Mouse (Mus musculus): Measurements from ENCODE around the gene Mbnl1.

Gene Mbnl1

DNA sequence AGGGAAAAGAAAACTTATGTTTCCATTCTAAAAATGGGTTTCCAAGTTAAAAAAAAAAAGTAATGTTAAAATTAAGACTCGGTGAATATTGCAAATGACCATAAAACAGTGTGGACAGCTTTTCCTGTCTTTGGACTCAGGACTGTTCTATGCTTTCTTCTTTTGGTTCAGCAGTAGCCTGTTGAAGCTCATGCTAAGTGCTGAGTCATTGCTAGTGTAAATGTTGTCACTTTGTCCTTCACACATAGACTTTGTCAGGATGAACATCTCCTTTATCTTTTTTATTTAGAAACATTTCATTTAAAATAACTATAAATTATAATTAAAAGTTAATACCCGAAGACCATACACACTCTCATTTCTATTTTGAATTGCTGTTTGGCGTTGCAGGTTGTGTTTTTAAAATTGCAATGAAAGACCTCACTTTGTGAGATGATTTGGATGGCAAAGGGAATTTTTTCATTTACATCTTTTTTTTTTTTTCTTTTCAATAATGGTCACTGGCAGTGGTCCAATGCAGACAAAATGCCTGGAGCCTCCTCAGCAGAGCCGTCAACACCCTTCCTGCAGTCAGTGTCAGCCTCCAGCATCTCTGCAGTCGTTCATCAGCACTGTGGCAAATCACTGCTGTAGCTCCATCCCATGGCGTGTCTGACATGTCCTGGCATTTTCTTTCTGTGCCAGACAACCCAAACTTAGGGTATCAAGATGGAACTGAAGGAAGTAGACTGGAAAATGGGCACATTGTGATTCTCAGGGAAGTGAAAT is 96.4 kb downstream of the Mbnl1 start:
- no peak for DNase-seq (ENCODE audit: low spot score)

DNA sequence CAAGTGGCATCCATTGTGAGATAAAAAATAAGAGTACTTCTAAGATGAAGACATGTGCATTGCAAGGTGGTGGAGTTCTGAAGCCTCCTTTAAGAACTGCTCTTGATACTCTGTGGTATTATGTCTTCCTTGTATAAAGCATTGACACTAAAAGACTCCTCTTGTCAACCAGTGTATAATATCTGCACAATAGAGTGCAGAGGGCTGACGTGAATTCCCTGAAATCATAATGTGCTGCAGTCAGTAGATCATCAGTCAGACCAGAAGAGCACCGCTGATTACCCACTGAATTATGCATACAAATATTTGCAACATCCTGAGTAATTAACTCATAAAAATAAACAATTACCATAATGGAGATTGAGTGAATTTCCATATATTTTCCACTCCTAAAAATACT is 97.2 kb downstream of the Mbnl1 start:
- DNase-seq (ENCODE audit: low spot score) = no peak

DNA sequence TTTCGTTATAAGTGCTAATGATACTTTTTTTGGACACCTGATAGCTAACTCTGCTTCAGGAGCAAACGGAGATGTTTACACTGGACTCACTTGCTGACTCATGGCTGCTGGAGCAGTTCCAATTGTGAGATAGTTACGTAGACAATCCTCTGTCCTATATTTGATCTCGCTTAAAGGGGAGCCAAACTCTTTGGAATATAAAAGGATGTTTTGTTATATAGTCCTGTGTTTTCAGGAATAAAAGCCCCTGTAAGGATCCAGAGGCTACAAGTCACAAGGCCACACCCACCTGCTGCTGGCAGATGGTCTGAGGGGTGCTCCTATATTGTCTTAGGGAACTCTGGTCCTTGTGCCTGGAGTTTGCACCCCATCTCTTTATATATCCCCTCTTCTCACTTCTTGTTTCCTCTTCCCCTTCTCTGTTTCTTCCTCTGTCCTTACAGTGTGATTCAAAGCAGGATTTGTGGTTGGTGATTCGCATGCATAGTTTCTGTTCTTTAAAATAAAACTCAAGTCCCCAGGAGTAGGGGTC is 97.9 kb downstream of the Mbnl1 start:
- peak; percentile 90 for DNase-seq (ENCODE audit: low spot score)

DNA sequence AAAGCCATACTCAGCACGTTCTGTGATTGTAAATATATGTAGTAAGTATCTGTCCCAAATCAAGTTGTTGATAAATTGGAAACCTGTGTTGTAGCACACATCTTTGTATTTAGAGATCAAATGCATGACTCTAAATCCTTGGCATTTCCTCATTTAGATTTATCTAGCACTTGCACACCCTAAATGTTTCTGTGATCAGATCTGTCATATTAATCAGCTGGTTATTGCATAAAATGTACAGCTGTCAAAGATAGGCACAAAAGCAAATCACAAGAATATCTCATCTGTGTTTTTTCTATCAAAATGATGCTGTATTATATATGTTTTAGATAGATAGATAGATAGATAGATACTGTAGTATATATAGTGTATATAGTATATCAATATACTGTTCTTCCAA is 98.9 kb downstream of the Mbnl1 start:
- no peak for DNase-seq (ENCODE audit: low spot score)

DNA sequence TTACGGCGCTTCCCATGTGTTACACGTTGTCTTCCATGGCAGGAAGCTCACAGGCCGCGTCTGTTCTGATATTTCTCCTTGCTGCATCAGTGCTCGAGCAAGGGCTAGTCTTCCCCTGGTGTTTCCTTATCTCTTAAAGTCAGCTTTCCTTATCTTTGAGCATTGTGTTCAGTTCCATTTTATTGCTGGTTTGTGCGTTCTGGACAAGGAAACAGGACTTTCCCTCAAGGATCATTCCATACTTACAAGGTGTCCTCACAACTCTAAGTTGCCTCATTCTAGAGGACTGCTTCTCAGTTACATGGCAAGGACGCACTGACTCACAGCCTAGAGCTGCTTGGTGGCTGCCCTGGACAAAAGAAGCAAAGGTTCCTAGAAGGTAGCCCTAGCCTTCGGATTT is 101.6 kb downstream of the Mbnl1 start:
- peak; percentile 56 for DNase-seq (ENCODE audit: low spot score)

DNA sequence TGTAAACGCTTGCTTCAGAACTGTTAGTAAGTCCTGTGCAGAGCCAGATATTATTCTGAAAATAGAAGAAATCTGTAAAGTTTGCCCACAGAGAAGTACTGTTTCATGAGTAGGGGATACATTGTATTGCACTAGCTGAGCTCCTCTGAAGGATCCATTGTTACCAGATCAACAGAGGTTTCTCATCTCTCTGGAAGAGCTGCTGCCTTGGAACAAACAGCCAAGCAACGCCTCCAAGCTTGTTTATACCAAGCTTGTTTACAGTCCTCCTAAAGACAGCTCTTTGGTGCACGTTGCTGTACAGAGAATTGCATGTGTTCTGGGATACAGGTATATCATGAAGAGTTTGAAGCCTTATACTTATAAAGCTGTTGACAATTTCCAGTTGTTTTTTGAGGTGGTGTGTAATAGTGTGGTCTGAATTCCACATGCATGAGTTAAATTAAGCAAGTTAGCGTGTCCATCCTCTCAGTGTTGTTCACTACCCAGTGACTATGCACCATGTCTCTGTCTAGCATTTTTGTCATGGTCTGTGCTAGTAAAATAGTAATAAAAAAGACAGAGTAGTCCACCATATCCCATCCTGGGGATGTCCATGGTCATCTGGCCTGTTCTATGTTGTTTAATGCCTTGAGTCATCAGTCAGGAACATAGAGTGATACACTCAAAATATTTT is 102.4 kb downstream of the Mbnl1 start:
- no peak for DNase-seq (ENCODE audit: low spot score)

DNA sequence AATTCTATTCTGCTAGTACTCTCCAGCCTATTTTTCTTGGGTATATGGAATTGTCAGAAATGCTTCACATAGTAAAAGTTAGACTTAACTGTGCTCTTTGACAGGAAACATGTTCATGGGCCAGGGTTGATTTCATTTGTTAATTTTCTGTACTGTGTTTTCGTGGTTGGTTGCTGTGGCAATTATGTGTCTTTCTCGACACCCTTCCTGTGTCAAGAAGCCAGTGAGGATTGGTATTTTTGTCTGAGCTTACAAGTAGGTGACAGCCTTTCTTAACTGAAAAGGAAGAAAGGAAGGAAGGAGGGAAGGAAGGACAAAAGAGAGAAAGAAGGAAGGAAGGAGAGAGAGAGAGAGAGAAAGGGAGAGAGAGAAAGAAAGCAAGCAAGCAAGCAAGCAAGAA is 103.3 kb downstream of the Mbnl1 start:
- no peak for DNase-seq (ENCODE audit: low spot score)

DNA sequence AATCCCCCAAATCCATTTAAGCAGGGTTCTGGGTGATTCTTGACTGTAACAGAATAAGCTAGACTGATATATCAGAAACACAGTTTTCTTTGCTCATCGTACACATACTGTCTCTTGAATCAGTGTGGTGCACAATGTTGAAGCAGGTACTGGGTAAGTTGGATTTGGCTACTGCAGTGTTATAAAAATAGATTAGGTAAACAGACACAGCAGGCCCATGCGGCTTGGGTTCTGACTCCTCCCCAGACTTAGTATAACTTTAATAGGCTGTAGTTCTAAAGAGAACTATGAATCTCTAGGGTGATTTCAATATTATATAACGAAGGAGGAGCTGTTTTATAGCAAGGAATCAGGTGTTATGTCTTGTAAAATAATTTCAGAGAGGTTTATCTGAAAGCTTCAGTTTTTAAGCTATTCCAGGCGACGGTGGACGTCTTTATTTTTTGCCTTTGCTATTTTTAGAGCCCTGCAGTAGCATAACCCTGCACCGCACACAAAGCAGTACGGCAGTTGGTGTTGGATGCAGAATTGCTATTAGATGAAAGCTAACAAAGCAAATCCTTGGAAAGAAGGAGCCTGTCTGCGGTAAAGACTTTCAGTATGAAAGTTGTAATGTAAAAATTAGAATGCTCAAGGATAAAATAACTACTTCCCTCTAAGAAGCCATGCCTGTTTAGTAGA is 103.9 kb downstream of the Mbnl1 start:
- no peak for DNase-seq (ENCODE audit: low spot score)

DNA sequence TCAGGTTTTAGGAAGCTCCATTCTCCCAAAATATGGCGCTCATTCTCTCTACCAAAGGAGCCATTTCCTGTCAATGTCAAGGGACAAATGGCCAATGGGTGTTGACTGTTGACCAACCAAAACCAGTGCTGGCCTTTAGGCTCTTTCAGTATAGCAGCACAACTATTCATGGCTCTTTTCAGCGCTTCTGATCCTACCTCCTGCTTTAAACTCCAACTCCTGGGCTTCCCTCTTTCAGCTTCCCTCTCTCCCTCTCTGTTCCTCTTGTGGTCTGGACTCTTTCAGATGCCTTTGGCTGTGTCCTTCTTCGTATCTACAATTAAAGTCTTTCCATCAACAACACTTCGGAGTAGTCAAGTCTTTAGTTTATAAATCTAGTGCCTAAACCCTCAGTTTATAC is 107.2 kb downstream of the Mbnl1 start:
- DNase-seq (ENCODE audit: low spot score) = no peak

DNA sequence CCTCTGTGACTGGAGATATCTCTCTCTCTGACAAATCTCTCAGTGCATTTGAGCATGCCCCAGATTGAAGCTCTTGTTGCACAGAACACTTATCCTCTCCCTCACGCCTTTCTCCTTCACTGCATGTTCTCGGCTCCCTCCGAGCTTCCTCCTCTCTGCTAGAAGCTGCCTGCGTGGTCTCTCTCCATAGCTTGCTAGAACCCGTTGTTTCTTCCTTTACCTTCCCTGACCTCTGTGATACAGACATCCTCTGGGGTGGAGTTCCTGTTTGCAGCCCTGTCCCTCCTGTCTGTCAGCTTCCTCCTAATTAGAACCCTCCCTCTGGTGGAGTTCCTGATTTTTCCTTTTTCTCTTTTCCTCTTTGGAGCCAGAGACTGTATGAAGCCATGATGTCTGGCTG is 108.1 kb downstream of the Mbnl1 start:
- no peak for DNase-seq (ENCODE audit: low spot score)

DNA sequence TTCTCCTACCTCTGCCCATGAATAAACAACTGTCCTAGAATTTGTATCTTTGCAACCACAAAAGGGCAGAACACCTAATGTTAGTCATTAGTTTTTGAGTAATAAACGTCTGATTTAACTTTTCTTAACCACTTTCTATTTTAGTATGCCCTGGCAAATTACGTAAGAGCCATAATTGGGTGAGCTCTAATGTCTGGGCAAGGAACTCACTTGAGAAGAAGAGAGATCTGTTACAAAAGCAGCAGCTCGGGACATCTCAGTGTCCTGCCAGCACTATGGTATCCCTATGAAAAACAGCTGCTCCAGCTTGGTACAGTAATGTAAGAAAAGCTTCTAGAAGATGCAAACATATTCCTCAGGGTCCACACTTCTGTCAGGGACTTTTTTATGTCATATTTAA is 109.5 kb downstream of the Mbnl1 start:
- no peak for DNase-seq (ENCODE audit: low spot score)

DNA sequence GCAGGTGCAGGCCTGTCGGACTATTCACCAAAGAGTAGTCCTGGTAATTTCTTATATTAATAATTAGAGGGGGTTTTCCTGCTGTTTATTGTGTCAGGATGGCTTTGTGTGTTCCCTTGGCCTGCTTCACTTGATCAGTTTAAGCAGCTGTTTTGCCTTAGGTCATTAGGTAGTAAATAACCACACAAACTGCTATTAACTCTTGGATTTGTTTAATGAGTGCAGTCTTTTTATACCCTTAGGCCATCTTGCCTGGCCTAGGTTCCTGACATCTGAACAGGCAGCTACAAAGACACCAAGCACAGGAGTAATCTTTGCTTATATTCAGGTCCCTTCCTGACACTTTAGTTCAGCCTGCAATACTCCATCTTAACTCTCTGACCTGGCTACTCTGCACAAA is 110.0 kb downstream of the Mbnl1 start:
- DNase-seq (ENCODE audit: low spot score) = no peak

DNA sequence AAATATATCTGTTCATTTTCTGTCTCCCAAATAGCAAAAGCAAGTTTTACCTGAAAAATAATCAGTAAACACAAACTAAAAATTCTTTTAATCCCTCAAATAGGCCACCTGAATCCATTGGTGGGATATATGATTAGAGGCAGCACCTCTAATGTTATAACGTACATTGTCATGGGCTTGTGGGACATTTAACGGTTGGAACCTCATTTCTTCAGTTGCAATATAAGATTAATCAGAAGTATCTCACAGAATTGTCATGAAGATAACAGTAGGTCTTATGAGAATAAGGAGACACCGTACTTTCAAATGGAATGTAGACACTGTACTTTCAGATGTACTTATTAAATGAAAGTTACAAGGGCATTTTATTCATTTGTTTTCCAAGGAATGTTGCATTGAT is 112.1 kb downstream of the Mbnl1 start:
- no peak for DNase-seq (ENCODE audit: low spot score)

DNA sequence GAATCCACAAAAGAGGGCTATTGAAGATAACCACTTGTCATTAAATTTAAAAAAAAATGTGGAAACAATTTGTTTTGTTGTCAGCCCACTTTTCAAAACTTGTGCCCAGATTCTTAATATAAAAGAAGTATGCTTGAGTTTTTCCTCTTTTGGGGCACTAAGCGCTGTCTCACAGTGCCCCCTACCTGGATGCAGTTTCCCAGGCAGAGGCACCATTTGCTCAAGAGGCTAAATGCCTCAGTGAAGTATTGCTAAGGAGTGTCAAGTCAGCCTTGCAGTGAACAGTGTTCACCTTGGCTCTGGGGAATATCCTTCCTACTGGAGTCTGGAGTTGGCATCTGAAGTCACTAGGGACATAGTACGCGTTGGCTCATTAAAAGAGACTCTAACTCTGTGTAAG is 113.4 kb downstream of the Mbnl1 start:
- no peak for DNase-seq (ENCODE audit: low spot score)

DNA sequence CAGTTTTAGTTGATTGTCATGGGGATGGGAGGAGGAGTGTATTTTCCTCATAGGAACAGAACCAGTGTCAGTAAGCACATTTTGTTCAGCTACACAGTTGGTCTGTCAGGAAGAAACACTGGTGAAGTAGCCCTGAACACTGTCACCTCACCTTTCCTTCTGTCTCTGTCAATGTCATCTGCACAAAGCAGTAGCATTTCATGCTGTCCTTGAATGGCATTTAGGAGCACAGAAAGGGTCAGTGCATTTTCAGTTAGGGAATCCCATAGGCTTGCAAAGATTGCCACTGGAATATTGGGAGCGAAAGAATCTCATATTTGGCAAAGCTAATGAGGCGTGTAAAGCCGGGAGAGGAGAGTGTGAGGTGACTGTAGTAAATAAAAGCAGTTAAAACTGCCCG is 114.5 kb downstream of the Mbnl1 start:
- no peak for DNase-seq (ENCODE audit: low spot score)

DNA sequence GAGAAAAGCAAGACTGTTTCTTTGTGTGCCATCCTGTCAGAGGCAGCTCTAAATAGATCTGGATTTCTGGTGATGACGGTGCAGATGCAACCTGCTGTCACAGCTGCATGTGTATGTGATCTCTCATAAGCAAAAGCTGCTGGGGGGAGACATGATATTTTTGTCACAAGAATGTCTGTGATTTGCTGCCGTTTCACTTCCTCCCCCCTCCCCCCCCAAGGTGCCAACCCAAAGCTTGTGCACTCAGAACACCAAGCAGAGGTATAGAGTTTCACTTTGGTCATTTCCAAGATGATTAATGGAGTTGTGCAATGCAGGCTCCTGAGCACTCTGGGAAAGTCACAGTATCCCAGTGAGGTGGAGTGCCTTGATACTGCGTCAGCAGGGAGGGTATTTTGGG is 116.7 kb downstream of the Mbnl1 start:
- no peak for DNase-seq (ENCODE audit: low spot score)

DNA sequence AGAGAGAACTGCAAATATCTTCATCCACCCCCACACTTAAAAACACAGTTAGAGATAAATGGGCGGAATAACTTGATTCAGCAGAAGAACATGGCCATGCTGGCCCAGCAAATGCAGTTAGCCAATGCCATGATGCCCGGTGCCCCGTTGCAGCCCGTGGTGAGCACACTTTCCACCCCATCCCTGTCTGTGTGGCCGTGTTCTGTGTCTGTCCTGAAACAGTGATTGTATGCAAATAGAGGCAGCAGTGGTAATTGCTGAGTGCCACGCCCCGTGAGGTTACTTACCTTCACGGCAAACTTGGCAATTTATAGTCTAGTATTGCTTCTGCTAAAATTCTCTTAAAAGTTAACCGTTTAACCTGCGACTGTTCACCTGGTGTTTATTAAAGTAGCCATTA is 123.0 kb downstream of the Mbnl1 start:
- DNase-seq (ENCODE audit: low spot score) = no peak

DNA sequence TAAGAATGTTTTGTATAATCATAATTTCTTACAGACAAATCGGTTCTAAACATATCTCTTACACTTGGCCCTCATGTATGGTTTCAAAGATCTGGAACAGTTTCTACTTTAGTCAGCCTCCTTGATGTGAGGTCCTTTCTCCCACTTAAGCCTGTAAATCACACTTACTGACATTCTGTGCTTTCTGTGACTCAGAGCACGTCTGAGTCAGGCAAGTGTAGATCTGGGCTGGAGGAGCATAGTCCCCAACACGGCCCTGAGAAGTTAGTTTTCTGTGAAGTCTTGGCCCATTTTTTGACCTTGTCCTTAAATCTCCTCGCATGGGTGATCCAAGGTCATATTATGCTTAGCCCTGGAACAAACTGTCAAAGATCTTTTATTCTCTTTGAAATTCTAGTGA is 124.4 kb downstream of the Mbnl1 start:
- DNase-seq (ENCODE audit: low spot score) = no peak

DNA sequence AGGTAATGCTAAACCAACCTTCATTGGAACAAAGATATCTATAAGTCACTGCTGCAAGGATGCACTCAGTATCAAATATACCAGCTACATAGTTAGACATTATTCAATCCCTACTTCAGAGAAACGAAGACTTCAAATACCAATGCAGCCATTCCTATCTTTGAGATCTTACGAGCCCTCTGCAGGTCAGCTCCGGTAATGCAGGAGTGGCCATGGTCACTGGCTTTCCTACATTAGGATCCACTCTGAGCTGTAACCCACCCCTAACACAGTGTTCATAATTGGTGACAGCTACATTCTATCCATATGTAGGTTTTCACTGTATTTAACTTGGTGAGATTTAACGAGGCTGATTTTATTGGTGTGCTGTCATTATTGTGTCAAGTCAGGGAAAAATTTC is 129.1 kb downstream of the Mbnl1 start:
- peak; percentile 80 for DNase-seq (ENCODE audit: low spot score)

DNA sequence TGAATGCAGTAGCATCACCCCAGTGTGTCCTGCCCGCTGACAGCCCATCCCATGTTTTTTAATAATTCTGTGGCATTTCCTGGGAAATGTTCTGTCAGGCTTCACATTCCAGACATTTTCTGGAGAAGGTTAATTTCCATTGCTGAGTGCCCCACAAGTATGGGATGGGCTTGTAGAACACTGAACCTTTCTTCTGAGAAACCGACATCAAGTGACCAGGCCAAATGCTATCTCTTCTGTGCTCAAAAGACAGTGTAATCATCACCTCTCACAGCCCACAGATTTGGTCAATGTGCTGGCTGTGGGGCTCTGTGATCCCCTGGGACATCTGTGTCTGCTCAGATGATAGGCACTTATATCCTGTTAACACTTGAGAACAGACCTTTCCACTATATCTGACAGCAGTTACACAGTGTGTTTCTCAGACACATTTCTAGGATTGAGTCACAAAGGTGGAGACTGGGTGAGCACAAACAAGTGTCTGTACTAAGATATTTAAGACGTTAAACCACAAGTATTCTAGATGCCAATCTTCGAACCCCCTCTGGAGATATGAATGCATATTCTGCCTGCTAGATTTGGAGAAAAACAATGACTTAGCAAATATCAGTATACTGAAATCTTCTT is 130.4 kb downstream of the Mbnl1 start:
- peak; percentile 88 for DNase-seq (ENCODE audit: low spot score)

DNA sequence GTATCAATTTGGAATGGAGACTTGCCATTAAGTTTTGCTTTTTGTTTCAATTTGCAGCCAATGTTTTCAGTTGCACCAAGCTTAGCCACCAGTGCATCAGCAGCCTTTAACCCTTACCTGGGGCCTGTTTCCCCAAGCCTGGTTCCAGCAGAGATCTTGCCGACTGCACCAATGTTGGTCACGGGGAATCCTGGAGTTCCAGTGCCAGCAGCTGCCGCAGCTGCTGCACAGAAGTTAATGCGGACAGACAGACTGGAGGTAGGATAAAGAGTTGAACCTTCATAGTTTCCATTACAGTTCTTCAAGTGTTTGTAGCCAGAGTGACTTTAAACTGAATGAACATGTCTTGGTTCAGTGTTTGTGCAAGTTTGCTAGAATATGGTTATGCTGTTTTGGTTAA is 131.0 kb downstream of the Mbnl1 start:
- no peak for DNase-seq (ENCODE audit: low spot score)

DNA sequence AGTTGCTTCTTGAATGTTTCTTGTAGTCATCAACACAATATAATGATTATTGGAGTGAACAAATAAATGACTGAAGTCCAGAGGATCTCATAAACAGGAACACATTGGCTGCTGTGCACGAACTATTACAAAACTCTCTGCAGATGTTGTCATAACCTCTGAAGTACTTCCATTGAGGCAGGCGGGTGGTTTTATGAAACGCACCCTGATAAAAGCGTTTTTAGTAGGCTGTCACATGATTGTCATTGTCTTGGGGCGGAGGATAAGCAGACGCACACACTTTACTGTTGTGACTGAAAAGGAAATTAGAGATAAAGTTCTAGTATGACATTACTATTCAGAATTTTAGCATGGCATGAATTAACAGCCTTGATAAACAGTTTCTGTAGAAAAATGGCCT is 131.6 kb downstream of the Mbnl1 start:
- peak; percentile 63 for DNase-seq (ENCODE audit: low spot score)

DNA sequence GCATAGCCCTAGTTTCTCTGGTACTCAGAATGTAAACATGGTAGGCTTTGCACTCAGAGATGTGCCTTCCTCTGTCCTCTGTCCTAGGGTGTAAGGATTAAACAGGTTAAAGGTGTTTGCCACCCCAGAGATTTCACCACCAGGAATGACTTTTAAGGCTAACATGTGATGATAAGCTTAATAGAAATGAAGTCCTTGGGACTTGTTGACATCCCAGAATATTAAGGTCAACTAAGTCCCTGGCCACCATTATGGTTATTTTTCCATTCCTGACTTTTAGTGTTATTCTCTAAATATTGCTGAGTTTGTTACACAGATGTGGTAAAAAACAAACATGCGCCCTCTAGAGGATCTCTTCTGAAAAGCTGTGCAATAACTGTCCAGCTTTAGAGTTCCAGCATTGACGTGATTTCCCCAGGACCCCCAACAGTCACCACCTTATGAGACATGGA is 136.3 kb downstream of the Mbnl1 start:
- DNase-seq (ENCODE audit: low spot score) = peak; percentile 57
